Mouse (Mus musculus): ENCODE results near the gene Ipmk.

Gene Ipmk

GRCm38 (mm10) chr10:71340195-71340594 lies 7.4 kb upstream of the Ipmk start:
- no peak for DNase-seq (ENCODE audit: low spot score in 2 of 2)

- DNase-seq (ENCODE audit: low spot score in 2 of 2): no peak
Observed at GRCm38 (mm10) chr10:71341290-71341689, 6.3 kb upstream of the Ipmk start.

- DNase-seq (ENCODE audit: low spot score in 2 of 2): no peak
Observed at GRCm38 (mm10) chr10:71342030-71342805, 5.3 kb upstream of the Ipmk start.

- no peak for DNase-seq (ENCODE audit: low spot score in 2 of 2)
Observed at GRCm38 (mm10) chr10:71343130-71343529, 4.4 kb upstream of the Ipmk start.

- no peak for DNase-seq (ENCODE audit: low spot score in 2 of 2)
Observed at GRCm38 (mm10) chr10:71343567-71344265, 3.8 kb upstream of the Ipmk start.

GRCm38 (mm10) chr10:71344579-71345143 lies 2.9 kb upstream of the Ipmk start, which contains the start of gene Cisd1:
TSS of gene Cisd1 (minus strand) at chr10:71344954.
- DNase-seq (ENCODE audit: low spot score in 2 of 2): peak; percentile 93 to 96

GRCm38 (mm10) chr10:71346106-71346505 lies 1.5 kb upstream of the Ipmk start:
- DNase-seq (ENCODE audit: low spot score in 2 of 2): no peak

- no peak for DNase-seq (ENCODE audit: low spot score in 2 of 2)
Observed at GRCm38 (mm10) chr10:71346722-71347508, 648 bp upstream of the Ipmk start.

GRCm38 (mm10) chr10:71347964-71348636 lies 537 bp downstream of the Ipmk start:
- DNase-seq (ENCODE audit: low spot score in 2 of 2): peak; percentile 53 to 62

- DNase-seq (ENCODE audit: low spot score in 2 of 2): no peak
Observed at GRCm38 (mm10) chr10:71348637-71349280, 1.2 kb downstream of the Ipmk start.

GRCm38 (mm10) chr10:71349290-71349689 lies 1.7 kb downstream of the Ipmk start:
- no peak for DNase-seq (ENCODE audit: low spot score in 2 of 2)

- no peak for DNase-seq (ENCODE audit: low spot score in 2 of 2)
Observed at GRCm38 (mm10) chr10:71351301-71351700, 3.7 kb downstream of the Ipmk start.

- no peak for DNase-seq (ENCODE audit: low spot score in 2 of 2)
Observed at GRCm38 (mm10) chr10:71353850-71354249, 6.3 kb downstream of the Ipmk start.

GRCm38 (mm10) chr10:71354947-71355346 lies 7.4 kb downstream of the Ipmk start:
- no peak for DNase-seq (ENCODE audit: low spot score in 2 of 2)

- no peak for DNase-seq (ENCODE audit: low spot score in 2 of 2)
Observed at GRCm38 (mm10) chr10:71361044-71361443, 13.5 kb downstream of the Ipmk start.

- DNase-seq (ENCODE audit: low spot score in 2 of 2): peak; percentile 35 to 60
Observed at GRCm38 (mm10) chr10:71361836-71362562, 14.4 kb downstream of the Ipmk start.

- DNase-seq (ENCODE audit: low spot score in 2 of 2): no peak
Observed at GRCm38 (mm10) chr10:71363440-71363839, 15.9 kb downstream of the Ipmk start.

- no peak for DNase-seq (ENCODE audit: low spot score in 2 of 2)
Observed at GRCm38 (mm10) chr10:71363858-71364257, 16.3 kb downstream of the Ipmk start.

- DNase-seq (ENCODE audit: low spot score in 2 of 2): no peak
Observed at GRCm38 (mm10) chr10:71368128-71368940, 20.8 kb downstream of the Ipmk start.
